Mouse (Mus musculus): ENCODE data around the gene Zbed6.

The Zbed6 gene

DNA sequence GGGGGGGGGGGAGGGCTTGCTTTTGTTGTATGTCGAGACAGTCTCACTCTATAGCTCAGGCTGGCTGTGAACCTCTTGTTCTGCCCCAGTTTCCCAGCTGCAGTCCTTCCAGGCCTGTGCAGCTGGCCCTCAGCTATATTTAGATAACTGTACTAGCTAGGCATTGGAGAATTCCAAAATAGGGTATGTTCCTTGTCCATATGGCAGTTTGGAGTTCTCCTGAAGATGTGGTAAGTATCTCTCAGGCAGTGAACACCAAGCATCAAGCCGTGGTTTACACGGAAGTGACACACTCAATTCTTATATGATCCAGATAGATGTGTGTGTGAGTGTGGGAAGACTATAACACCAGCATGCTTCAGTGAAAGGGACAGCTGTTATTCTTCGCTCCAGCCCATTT is 2.7 kb upstream of the Zbed6 start:
- DNase-seq (ENCODE audit: low read depth, low spot score): no peak

DNA sequence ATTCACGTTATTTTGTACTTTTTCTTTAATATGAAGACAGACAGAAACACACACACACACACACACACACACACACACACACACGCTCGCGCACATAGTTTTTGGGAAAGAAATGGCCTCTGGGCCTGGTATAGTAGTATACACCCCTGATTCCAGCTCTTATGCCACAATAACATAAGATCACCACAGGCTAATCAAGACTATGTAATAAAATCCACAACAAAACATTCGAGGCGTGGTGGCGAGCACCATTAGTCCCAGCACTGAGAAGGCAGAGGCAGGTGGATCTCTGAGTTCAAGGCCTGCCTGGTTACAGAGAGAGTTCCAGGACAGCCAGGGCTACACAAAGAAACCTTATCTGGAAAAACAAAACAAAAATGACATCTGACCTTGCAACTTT is 2.3 kb upstream of the Zbed6 start:
- no peak for DNase-seq (ENCODE audit: low read depth, low spot score)

DNA sequence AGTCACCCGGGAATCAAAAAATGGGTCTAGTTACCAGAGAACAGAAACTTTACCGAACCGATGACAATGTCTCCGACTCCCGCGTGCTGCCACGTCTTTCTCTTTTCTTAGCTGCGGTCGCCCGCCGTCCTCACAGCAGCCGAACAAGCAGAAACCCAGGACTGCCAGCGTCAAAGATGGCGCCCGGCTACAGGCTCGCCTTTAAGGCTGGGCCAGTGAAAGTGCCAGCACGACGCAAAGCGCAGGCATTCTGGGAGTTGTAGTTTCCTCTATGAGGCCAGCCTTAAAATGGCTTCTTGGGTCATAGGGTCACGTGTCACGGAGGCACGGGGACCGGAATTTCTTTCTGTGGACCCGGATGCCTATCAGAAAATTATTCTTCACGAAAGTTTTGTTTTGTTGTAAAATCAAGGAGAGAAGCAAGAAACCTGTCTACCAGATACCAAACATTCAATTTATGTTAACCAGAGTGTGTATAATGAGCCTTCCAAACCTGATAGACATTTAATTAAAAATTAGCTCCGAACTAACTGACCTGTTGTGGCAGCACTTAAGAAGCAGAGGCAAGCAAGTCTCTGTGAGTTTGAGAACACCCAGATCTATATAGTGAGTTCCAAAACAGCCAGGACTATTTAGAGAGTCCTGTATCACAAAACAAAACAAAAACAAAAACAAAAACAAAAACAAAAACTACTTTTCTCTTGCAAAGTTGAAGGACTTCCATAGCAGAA is 683 bp upstream of the Zbed6 start, which contains the start of gene Gm38394:
Gene Gm38394, minus strand, starts transcription at position 116 of the 731 bp plus-strand sequence.
- DNase-seq (ENCODE audit: low read depth, low spot score): peak; percentile 90

DNA sequence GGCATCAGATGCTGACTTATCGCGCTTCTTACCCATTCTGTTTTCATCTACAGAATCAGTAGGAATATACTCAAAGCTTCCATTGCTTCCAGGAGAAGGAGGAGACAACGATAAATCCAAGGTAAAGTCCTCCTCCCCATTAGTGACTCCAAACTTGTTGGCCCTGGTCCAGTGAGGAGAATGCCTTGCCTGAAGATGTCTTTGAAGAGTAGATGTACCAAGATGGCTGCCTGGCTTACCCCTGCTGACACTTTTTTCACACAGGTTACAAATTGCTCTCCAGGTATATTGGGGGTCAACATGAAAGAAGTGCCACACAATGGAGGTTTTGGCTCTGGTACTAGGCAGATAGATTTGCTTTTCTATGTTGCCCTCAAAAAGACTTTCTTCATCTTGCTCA is 1.8 kb downstream of the Zbed6 start:
- no peak for DNase-seq (ENCODE audit: low read depth, low spot score)

DNA sequence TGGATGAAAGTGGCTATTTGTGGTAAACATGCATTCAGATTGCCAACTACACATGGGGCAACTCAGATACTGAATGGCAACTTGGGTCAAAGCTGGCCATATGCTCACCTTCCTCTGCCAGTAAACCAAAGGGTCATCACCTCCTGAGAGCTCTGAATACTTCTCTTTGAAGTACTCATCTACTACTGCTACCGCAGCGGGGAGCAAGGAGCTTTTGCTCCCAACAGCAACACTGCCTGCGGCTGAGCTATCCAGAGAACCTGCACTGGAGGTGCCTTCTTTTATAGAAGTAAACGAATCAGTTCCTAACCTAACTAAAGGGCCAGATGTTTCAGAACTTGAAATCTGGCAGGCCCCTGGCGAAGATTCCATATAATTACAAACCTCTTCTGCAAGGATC is 3.9 kb downstream of the Zbed6 start:
- DNase-seq (ENCODE audit: low read depth, low spot score): no peak

DNA sequence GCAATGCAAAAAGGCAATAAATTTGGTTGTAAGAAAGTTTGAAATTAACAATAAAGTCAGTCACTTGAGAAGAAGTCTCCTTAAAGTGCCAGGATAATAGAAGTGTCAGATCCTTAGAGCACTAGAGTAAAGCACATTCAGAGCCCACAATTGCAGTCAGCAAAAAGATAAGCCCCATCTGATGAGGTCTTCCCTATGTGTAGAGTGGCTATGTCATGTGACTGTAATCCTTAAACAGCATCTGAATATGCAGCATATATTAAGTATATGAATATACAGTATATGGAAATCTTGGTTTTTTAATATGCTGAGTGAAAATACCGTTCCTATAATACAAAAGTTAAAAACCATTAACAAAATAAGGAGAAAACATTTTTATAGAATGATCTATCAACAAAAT is 7.7 kb downstream of the Zbed6 start:
- DNase-seq (ENCODE audit: low read depth, low spot score): no peak

DNA sequence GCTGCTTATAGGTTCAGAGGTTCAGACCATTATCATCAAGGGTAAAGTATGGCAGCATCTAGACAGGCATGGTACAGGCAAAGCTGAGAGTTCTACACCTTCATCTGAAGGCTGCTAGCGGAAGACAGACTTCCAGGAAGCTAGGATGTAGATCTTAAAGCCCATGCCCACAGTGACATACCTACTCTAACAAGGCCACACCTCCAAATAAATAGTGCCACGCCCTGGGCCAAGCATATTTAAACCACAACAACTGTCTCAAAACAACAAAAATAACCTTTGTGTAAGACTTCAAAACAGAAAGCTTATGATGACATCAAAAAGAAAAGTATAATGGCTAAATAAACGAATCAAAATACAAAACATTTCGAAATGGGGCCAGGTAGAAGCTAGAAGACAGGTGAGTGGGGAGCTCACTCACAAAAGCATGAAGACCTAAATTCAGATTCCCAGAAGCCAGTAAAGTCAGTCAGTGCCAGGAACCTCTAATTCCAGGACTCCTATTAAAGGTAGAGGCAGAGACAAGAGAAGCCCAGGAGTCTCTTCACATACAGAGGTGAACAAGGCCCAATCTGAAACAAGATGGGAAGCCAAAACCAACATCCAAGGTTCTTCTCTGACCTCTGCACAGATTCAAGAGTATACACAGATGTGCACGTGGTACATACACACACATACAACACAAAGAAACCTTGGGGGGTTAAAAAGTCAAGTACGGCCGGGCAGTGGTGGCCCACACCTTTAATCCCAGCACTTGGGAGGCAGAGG is 10.2 kb downstream of the Zbed6 start:
- no peak for DNase-seq (ENCODE audit: low read depth, low spot score)

DNA sequence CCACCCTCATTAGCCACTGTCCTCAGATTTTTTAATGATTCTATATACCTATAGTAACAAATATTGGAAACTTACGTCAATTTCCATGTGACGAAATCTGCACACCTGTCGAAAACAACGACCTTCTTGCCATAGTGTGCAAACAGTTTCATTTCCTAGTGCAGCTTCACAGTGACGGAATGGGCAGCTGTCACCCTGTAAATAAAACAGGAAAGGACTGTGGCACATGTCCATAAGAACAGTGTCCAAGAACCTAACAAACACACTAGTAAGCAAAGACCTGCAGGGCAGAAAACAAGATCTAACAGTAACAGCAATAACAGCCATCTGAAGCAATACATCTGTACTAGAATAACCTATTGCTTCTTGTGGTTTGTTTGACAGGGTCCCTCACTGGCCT is 15.0 kb downstream of the Zbed6 start:
- DNase-seq (ENCODE audit: low read depth, low spot score): no peak

DNA sequence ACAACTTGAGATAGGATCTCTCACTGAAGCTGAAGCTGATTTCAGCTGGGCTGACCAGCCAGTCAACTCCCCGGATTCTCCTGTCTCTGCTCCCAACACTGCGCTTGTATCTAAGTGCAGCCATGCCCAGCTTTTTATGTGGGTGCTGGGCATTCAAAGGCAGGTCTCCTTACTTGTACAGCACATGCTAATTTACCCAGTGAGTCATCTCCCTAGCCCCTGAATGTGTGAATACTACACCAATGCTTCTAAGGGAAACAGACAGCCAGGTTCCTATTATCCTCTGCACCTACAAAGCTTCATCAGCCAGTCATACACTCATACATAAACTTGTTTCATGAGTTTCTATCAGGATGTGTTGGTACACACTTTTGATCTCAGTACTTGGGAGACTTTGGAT is 19.5 kb downstream of the Zbed6 start:
- no peak for DNase-seq (ENCODE audit: low read depth, low spot score)

DNA sequence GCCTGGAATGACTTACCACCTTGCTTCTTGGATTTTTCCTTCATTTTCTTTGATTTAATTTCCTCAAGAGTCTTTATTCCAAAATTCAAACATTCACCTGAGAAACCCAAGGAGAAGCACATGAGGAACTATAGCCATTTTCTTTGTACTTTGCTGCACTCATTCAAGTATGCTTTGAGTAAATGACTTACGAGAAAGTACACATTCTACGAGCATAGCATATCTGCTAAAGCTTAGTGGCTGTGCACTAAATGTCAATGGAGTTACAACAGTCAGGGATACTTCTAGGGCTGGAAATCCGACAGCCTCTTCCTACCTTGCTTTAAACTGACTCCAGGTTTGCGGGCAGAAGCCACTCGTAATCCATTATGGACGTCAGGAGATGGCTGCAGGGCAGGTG is 22.2 kb downstream of the Zbed6 start:
- no peak for DNase-seq (ENCODE audit: low read depth, low spot score)

DNA sequence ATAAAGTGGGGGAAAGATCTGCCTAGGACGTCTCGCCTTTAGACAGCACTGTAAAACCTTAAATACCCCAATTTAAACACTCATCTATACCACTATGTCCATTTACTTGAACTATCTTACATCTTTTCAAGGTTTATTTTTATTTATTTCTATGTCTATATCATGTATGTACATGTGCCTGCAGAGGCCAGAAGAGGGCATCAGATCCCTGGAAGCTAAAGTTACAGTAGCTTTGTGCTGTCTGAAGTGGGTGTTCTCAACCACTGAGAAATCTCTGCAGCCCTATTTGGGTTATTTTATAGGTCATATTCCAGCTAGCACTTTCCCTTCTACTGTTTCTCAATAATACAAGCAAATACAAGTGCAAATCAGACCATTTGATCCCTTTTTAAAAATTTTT is 28.5 kb downstream of the Zbed6 start:
- DNase-seq (ENCODE audit: low read depth, low spot score): no peak

DNA sequence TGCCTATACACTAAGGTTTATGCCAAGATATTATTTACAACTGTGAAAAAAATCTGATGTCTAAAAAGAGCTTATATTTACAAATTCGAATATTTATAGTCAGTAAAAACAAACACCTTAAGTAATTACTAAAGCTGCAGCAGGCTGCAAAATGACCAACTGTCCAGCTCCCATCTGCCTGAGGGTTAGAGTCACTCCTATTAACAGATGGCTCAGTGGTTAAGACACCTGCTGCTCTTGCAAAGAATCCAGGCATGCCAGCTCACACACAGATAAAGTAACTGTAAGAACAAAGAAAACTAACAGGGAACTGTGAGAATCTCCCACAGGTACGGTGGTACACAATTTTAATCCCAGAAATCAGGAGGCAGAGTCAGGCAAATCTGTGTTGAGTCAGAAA is 35.6 kb downstream of the Zbed6 start:
- no peak for DNase-seq (ENCODE audit: low read depth, low spot score)

DNA sequence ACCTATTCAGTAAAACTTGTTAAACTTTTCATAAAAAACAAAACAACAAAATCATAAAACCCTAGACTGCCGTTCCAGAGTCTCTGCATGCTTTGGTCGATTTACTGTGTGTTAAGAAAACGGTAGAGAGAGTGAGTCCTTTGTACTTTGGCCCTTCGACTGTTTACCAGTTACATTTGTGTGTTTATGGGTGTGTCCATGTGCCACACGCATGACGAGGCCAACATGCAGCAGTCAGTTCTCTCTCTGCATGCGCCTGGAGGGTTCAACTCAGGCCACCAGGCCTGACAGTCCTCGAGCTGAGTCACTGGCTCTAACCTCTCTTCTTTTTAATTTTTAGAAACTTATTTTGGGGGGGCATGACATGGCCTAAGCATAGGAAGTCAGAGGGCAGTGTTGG is 42.4 kb downstream of the Zbed6 start:
- no peak for DNase-seq (ENCODE audit: low read depth, low spot score)

DNA sequence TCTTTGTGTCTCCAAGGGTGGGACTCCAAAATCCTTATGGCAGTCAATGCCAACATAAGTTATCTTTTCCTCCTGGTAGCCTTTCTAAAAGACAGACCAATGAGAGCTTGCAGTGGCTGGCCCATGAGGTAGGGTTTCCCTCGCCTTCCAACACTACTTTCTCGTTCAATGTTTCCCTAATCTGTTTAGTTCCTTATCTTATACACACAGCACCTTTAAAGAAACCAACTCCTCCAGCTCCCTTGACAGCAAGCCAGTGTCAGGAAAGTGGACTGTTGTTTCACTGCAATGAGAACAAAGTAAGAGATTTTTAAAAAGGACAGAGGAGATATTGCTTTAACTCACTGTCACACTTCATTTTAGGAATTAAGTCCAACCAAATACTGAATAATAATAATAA is 42.8 kb downstream of the Zbed6 start:
- DNase-seq (ENCODE audit: low read depth, low spot score): no peak

DNA sequence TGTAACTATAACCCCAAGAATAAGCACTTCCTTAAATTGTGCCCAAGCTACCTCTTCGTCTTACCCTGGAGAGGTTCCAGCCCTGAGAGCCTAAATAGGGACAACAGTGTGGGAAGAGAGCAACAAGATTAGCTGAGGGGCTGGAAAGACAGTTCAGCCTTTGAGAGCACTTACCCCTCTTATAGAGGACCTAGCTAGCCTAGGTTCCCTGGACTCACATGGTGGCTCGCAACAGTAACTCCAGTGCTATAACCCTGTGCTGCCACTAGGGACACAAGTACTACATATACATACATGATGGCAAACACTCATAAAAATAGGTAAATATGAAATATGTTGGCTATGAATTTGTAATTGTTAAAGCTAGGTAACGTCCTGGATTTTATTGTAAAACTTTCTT is 46.9 kb downstream of the Zbed6 start:
- no peak for DNase-seq (ENCODE audit: low read depth, low spot score)

DNA sequence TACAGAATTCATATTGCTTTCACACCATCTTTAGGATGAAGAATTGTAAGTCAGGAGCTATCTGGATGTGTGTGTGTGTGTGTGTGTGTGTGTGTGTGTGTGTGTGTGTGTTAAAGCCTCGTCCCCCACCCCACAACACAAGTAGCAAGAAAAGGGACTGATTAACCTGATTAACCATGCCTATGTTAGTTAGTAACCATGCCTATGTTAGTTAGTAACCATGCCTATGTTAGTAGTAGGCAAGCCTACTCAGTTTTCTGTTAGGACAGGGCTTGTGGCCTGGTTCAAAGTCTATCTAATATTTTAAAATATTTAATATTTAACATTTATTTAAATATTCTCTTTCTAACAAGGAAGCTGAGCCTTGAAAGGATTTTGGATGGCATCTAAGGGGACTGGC is 49.2 kb downstream of the Zbed6 start:
- no peak for DNase-seq (ENCODE audit: low read depth, low spot score)

DNA sequence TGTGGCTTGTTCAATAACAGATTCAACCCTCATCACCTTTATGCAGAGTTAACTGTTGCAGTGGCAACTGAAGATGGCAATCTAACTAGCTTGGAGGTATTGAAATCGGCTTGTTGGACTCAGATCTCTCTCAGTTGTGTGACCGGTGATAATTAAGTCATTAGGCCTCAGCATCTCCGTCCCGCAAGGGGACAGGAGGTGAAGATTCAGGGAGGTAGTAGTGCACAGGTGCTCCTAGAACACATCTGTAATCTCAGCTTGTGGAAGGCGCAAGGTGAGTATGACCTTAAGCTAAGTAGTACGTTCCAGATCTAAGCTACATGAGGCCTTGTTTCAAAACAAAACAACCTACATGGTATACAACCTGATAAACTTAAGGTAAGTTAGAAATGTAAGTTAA is 50.1 kb downstream of the Zbed6 start:
- no peak for DNase-seq (ENCODE audit: low read depth, low spot score)

DNA sequence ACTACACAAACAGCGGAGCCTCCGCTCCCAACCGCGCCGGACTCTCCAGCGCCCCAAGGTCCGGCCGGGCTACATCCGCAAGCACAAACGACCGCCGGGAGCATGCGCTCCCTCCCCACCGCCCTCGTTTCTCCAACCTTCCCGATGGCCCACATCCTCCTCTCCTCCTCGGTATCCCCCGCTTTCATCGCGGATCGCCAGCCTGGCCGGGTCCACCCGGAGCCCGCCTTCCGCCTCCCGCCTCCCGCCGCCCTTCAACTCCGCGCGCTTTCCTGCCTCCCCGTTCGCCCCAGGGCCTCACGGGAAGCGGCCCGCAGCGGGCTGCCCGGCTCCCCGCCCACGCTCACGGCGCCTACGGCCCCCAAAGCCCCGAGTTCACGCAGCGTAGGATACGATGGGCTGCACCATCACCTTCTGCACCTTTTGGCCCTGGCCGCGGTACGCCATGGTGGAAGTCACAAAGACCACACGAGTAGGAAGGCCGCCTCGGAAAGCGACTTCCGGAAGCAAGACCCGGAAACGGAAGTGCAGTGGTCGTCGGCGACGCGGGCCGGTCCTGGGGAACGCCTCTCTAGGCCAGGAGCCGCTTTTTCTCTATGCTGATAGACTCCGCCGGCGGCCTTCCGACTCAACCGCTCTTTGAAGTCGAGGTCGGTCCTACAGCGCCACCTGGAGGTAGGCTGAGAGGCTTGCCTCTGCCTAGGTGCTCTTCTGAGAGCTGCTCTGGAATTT is 50.7 kb downstream of the Zbed6 start, which contains the start of gene Snrpe:
Gene Snrpe, minus strand, starts transcription at position 521 of the 732 bp plus-strand sequence.
- DNase-seq (ENCODE audit: low read depth, low spot score): peak; percentile 95
